Mouse (Mus musculus) induced T-regulatory cell, adult 2 months (primary cell): Measurements from ENCODE around the gene Rbm47.
A peak's percentile ranks its signal among the peaks of the same experiment; 100 is the strongest.

Source experiments
- DNase-seq: peaks from one replicate; pipeline ENCODE4 v3.0.0-alpha.2; 2012; ENCODE audit warnings: low read depth

Gene Rbm47

GRCm38 (mm10) chr5:66067219-66067618, 105.7 kb downstream of the Rbm47 start:
- DNase-seq, result no peak

DNA sequence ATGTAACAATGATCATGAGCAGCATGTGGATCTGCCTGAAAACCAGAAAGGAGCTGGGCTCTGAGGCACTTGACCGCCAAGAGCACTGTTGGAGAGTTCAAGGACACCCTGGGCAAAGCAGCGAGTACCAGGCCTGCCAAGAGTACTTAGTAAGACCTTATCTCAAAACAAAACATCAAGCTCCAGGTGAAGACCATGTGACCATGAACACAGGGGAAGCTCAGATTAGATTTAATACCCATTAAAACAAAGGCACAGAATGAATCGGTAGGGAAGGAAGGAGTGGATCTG, 110.0 kb downstream of the Rbm47 start:
- no peak for DNase-seq

- no peak for DNase-seq
Observed at GRCm38 (mm10) chr5:66062046-66062929, 110.6 kb downstream of the Rbm47 start.

DNA sequence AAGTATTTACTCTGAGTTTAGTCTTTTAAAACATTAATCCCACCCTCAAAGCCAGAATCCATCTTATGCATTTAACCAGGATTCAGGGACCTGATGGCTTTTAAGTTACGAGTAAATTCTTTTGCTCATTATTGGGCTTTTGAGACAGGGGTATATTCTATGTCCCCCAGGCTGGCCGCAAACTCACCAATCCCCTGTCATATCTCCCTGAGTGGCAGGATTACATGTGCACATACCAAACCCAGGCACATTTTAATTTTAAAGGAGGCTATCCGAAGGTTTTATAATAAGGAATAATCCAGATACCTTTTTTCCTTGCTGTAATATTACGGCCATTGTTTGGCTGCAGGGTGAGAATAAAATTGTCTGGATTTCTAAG, 111.3 kb downstream of the Rbm47 start:
- DNase-seq, result no peak

- no peak for DNase-seq
Observed at GRCm38 (mm10) chr5:66058844-66059243, 114.1 kb downstream of the Rbm47 start.

- DNase-seq, result peak; percentile 61
Observed at GRCm38 (mm10) chr5:66056680-66057079, 116.2 kb downstream of the Rbm47 start.

DNA sequence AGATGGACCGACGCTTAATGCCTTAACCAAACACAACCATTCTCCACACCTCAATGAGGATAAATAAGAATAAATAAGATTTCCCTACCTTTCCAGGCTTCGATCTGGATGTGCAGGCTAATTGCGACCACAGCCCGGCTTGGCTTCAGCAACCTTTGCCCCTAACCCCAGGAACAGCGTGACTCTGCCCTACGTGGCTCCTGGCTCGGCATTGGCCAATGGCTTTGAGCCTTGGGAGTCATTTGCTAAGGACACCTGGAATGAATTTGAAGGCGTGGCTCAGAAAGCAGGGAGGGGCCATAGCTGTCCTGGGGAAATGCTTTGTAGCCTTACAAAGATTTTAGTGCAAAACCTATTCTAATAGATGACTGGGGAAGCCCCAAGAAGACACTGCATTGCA, 118.5 kb downstream of the Rbm47 start:
- DNase-seq, result no peak

GRCm38 (mm10) chr5:66052777-66053548, 120.0 kb downstream of the Rbm47 start:
- no peak for DNase-seq

DNA sequence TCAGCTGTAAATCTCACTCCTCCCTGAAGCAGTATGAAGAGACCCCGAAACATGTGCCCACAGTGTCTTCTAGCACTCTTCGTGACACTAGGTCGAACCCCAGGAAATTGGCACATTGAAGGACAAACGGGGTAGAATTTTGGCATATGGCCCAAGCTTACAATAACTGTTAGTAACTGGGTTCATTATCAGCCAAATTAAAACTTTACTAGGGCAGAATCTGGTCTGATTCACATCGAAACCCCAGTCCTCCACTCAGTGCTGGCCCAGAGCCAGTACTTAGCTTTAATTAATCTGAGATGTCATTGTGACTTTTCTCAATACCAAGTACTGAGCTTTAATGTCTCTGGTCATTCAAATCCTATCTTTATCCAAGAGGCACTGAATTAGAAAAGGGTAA, 122.1 kb downstream of the Rbm47 start:
- DNase-seq, result no peak

DNA sequence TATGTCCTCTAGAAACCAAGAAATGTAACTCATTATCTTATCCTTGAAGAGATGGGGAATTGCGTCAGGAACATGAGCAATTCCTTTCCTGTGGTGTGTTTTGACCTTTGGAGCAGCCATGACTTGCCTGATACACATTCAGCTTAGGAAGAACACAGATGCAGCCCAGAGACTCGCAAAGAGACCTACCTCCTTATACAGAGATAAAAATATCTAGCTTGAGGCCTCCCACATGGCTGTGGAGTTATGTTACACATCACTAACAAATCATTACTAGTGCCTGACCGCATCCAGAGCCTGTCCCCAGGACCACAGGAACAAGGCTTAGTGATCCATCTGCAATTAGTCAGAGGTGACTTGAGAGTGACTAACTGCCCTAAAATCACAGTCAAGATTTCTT, 126.6 kb downstream of the Rbm47 start:
- no peak for DNase-seq

- DNase-seq, result no peak
Observed at GRCm38 (mm10) chr5:66043897-66044296, 129.0 kb downstream of the Rbm47 start.

- no peak for DNase-seq
Observed at GRCm38 (mm10) chr5:66042651-66043340, 130.1 kb downstream of the Rbm47 start.

GRCm38 (mm10) chr5:66040744-66041279, 132.1 kb downstream of the Rbm47 start:
- no peak for DNase-seq

DNA sequence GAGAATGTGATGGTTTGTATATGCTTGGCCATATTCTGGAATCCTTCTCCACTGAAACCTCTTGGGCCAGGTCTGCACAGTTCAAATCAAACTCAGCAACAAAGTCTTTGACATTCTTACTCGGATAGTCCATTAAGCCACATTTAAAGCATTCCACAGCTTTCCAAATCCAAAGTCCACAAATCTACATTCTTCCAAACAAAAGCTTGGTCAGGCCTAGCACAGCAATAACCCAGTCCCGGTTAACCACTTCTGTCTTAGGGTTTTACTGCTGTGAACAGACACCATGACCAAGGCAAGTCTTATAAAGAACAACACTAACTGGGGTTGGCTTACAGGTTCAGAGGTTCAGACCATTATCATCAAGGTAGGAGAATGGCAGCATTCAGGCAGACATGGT, 133.1 kb downstream of the Rbm47 start:
- DNase-seq, result no peak

- no peak for DNase-seq
Observed at GRCm38 (mm10) chr5:66037066-66037465, 135.9 kb downstream of the Rbm47 start.

DNA sequence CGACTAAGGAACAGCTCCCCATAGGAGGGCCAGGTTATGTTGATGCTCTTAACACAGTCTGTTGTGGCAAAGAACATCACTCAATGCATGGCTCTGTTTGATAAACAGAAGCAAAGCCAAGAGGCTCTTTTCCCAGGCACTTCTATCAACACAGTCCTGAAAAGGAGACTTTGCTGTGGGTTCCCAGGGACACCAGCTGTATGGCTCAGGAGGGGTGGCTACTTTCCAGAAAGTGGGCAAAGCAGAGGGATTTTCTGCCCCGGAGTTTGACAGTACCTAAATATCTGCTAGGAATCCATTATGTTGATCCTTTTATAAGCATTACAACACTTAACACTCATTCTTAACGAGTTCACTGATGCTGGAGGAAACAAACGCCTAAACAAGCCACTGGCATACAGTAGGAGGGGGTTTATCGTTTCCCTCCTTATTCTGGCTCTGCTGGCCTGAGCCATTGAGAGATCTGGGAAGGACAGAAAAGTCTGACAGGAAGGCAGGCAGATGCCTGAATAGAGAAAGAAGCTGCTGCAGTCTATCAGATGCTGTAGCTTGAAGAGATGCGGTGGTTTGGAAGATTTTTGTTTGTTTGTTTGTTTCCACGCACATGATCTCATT, 136.4 kb downstream of the Rbm47 start:
- no peak for DNase-seq

DNA sequence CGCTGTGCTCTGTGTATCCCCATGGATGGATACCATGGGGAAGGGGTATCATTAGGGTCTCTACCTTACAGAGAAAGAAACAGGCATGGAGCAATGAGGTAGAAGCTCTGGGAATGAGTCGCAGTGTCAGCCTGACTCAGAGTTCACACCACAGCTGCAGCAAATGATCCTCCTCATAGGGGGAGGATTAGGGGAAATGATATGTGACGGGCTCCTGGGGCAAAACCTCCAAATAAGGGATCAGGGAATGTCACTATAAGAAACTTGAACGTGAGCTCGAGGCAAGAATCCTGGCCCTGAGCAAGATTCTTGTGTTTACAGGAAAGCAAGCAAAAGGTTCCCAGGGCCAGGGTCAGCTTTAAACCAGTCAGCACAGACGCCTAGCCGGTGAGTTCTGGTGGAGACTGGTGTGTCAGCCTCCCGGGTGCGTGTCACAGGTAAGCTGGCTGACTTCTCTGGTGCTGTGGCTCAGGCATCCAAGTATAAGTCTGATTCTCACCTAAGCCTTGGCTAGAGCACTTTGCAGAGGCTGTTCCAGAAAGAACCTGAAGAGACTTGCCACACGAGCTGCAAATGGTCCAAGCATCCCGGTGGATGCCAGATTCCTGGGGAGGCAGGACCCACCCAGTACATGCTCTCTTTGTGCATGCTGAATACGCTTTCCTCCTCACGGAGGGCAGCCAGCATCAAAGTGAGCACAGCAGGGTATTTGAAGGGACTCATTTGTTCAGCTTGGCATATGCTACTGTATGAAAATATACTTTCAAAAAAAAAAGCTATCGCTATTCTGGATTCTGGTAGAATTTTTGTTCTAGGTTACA, 138.3 kb downstream of the Rbm47 start:
- no peak for DNase-seq

GRCm38 (mm10) chr5:66032826-66033225, 140.1 kb downstream of the Rbm47 start:
- DNase-seq, result no peak

- DNase-seq, result no peak
Observed at GRCm38 (mm10) chr5:66031699-66032098, 141.2 kb downstream of the Rbm47 start.

GRCm38 (mm10) chr5:66028232-66028631, 144.7 kb downstream of the Rbm47 start:
- no peak for DNase-seq

DNA sequence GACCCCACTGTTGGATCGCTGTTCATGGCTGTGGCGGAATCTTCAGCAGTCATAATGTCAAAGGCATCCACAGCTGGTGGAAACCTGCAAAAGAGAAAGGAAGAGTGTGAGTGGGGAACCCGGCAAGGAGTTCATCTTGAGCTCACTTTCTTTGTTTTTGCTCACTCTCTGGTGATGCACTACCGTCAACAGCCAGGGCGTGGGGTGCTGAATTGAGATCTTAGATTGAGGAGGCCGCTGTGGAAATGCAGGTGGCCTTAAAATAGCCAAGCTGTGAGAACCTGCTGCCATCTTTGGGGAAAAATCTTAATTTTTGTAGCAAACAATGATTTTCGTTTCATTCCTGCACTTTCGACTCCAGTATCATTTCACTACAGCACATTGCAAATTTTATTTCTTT, 145.7 kb downstream of the Rbm47 start:
- no peak for DNase-seq
